Mouse (Mus musculus): Measurements from ENCODE around the gene Med24.

DNA sequence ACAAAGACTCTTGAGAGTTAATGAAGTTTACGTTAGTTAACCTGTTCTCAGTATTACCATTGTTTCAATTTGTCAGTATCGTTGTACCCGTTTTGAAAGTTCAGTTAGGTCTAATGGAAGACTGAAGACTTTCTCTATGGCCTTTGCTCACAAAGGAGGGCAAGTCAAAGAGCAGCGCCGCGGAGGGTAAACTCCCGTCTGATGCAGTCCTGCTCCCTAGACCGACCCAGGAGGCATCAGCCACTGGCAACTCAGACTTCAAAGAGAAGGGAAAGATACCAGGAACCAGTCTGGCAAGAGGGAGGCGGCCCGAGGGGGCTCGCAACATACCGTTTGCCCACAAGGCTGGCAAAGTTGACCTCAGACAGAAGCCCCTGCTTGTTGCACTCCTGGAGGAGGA, 15.5 kb downstream of the Med24 start:
- TF ChIP-seq CTCF (conservative IDR thresholded peaks at IDR 0.05; ENCODE audit: low read length) (no peak), POU5F1 (IDR thresholded peaks at IDR 0.05; ENCODE audit: borderline replicate concordance, low read length) (no peak)

All from E14TG2a.4 (cell line).